Mouse (Mus musculus) right cerebral cortex, adult 18-20 months (tissue): Measurements from ENCODE around the gene Klc3.

ENCODE experiments used
- DNase-seq: peaks from one replicate; pipeline ENCODE4 v3.0.0; 2022; ENCODE audit warnings: mixed read lengths

Gene Klc3

GRCm38 (mm10) chr7:19404476-19404875 is 572 bp upstream of the Klc3 start, which contains the start of gene Ckm:
Gene Ckm (plus strand): TSS chr7:19404776.
- no peak for DNase-seq

DNA sequence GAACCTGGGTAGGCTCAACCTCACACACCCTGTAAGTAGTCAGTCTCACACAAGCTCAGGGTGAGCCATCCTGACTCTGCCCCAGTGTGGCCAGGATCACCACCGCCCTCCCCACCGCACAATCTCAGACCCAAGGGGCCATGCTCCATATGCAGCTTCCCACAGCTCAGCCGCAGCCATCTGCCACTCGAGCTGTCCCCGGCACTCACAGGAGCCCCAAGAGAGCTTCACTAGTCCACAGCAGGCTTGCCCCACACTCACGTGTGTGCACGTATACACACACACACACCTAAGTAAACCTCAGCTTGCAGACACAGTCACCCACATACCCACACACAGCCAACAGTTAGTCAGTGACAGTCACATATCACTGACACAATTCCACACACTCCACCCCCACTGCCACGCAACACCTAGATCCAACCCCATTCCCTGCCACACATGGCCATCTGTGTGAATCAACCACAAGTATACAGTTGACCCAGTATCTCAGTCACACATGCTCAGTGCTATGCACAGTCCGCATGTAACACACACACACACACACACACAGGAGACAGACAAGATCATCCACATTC is 1.3 kb downstream of the Klc3 start:
- DNase-seq, result no peak

- no peak for DNase-seq
Measured at GRCm38 (mm10) chr7:19400946-19401345, 3.0 kb downstream of the Klc3 start.

- no peak for DNase-seq
Measured at GRCm38 (mm10) chr7:19399496-19400280, 4.2 kb downstream of the Klc3 start.

- DNase-seq, result no peak
Measured at GRCm38 (mm10) chr7:19394484-19394883, 9.4 kb downstream of the Klc3 start.

- no peak for DNase-seq
Measured at GRCm38 (mm10) chr7:19388699-19389413, 15.0 kb downstream of the Klc3 start.

DNA sequence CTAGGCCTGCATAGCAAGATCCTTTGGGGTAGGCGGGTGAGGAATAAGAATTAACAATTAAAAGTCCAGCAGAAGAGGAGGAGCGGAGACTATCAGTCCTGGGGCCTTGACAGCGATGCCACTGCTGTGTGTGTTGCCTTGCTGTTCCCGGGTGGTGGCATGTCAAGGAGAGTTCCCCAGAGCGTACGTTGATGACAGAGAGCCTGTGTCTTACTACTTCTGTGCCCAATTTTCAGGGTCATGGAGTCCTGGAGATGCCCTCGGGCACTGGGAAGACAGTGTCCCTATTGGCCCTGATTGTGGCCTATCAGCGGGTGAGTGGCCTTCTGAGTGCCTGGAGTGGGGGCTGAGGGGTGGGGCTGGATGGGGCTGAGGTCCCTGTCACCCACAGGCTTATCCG is 20.2 kb downstream of the Klc3 start:
- no peak for DNase-seq

- DNase-seq, result no peak
Measured at GRCm38 (mm10) chr7:19382166-19382541, 21.8 kb downstream of the Klc3 start.

DNA sequence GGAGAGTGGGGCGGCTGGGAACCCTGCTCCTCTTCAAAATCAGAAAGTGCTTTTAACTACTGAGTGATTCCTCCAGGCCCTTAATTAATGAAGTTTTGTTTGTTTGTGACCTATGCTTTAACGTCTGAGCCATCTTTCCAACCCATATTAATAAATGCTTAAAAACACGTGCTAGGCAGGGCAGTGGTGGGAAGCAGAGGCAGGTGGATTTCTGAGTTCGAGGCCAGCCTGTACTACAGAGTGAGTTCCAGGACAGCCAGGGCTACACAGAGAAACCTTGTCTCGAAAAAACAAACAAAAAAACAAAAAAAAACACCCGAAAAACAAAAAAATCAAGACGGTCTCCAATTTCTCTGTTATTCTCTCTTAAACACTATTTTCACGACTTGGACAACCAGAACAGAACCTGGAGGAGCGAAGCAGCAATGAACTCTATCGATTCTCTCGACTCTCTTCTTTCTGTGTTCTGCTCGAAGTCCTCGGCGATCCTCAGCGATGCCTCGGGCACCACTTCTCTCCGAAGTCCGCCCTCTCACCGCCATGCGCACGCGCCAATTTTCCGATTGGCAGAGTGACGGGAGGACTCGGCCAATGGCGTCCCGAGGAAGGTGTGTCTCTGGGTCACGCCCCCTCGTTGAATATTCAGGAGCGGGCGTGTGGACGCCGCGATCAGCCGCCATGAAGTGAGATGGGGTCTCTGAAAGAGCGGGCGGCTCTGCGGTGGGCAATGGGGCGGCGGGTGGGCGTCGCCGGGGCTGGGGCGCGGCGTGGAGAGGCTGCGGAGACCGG is 22.3 kb downstream of the Klc3 start, which contains the start of gene Ercc2:
Gene Ercc2, plus strand, starts transcription at position 634 of the 789 bp plus-strand sequence.
- peak; percentile 99 for DNase-seq

GRCm38 (mm10) chr7:19378049-19378448 is 25.9 kb downstream of the Klc3 start:
- DNase-seq, result no peak

GRCm38 (mm10) chr7:19376019-19376418 is 27.9 kb downstream of the Klc3 start:
- no peak for DNase-seq

DNA sequence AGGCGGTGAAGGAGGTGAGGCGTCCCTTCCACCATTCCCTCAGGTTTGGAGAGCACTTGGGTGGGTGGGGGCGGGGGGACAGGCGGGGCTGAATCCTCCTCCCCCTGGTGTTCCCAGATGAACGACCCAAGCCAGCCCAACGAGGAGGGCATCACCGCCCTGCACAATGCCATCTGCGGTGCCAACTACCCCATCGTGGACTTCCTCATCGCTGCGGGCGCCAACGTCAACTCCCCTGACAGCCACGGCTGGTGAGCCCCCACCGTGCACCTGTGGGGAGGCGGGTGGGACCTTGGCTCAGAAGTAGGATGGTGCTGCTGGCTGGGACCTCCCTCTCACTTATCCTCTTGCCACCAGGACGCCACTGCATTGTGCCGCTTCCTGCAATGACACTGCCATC is 28.5 kb downstream of the Klc3 start:
- DNase-seq, result no peak

GRCm38 (mm10) chr7:19373367-19373766 is 30.5 kb downstream of the Klc3 start:
- DNase-seq, result no peak

GRCm38 (mm10) chr7:19369823-19370425 is 34.0 kb downstream of the Klc3 start:
- peak; percentile 70 for DNase-seq

GRCm38 (mm10) chr7:19368380-19368779 is 35.5 kb downstream of the Klc3 start:
- no peak for DNase-seq

- DNase-seq, result no peak
Measured at GRCm38 (mm10) chr7:19365376-19365775, 38.5 kb downstream of the Klc3 start.

- DNase-seq, result peak; percentile 56
Measured at GRCm38 (mm10) chr7:19363881-19364280, 40.0 kb downstream of the Klc3 start.

- DNase-seq, result no peak
Measured at GRCm38 (mm10) chr7:19362276-19362675, 41.6 kb downstream of the Klc3 start.

- DNase-seq, result peak; percentile 68
Measured at GRCm38 (mm10) chr7:19361720-19362119, 42.2 kb downstream of the Klc3 start.

GRCm38 (mm10) chr7:19360944-19361343 is 43.0 kb downstream of the Klc3 start:
- DNase-seq, result peak; percentile 94

- peak; percentile 82 for DNase-seq
Measured at GRCm38 (mm10) chr7:19359892-19360641, 43.8 kb downstream of the Klc3 start.
